Mouse (Mus musculus): Measurements from ENCODE around the gene Ylpm1. TPM values are rescaled to one million over a fixed set of nuclear protein-coding genes. Genes with fewer than 3 reads are reported as not detected.
A peak's percentile ranks its signal among the peaks of the same experiment; 100 is the strongest.

Ylpm1 gene
- total RNA-seq (2021), result 10 to 100 TPM; 26.6 to 26.7 TPM

- intact Hi-C loops (cut with DNase I), result loop anchor here (10.0 kb wide), 1 partner anchor 381 kb away; the partner anchor contains the start of gene Abcd4
Observed at GRCm38 (mm10) chr12:84996083-84996496, at the start of gene Ylpm1. TSS of gene Ylpm1 (plus strand) at chr12:84996321.

GRCm38 (mm10) chr12:84947894-84948583 lies 48.1 kb upstream of the Ylpm1 start:
- DNase-seq (ENCODE audit: low spot score), result no peak
- intact Hi-C loops (cut with DNase I), result no loop called here

More at GRCm38 (mm10) chr12:84996083-84996496, at the start of gene Ylpm1:
- DNase-seq (ENCODE audit: low spot score), result peak; percentile 95

- intact Hi-C loops (cut with DNase I), result no loop called here
- no peak for DNase-seq (ENCODE audit: low spot score)
Observed at GRCm38 (mm10) chr12:84948584-84949285, 47.4 kb upstream of the Ylpm1 start.

GRCm38 (mm10) chr12:84950763-84951162 lies 45.4 kb upstream of the Ylpm1 start:
- intact Hi-C loops (cut with DNase I), result no loop called here
- DNase-seq (ENCODE audit: low spot score), result no peak

- intact Hi-C loops (cut with DNase I), result no loop called here
- DNase-seq (ENCODE audit: low spot score), result no peak
Observed at GRCm38 (mm10) chr12:84951531-84951930, 44.6 kb upstream of the Ylpm1 start.

GRCm38 (mm10) chr12:84952351-84952750 lies 43.8 kb upstream of the Ylpm1 start:
- intact Hi-C loops (cut with DNase I), result no loop called here
- DNase-seq (ENCODE audit: low spot score), result no peak

GRCm38 (mm10) chr12:84956317-84956716 lies 39.8 kb upstream of the Ylpm1 start:
- intact Hi-C loops (cut with DNase I), result no loop called here

GRCm38 (mm10) chr12:84958794-84959356 lies 37.2 kb upstream of the Ylpm1 start:
- intact Hi-C loops (cut with DNase I), result no loop called here

More at GRCm38 (mm10) chr12:84956317-84956716, 39.8 kb upstream of the Ylpm1 start:
- no peak for DNase-seq (ENCODE audit: low spot score)

GRCm38 (mm10) chr12:84962606-84963005 lies 33.5 kb upstream of the Ylpm1 start:
- no peak for DNase-seq (ENCODE audit: low spot score)
- intact Hi-C loops (cut with DNase I), result loop anchor here (5.0 kb wide), 1 partner anchor 85 kb away; the partner anchor contains the start of gene Ltbp2

More at GRCm38 (mm10) chr12:84958794-84959356, 37.2 kb upstream of the Ylpm1 start:
- DNase-seq (ENCODE audit: low spot score), result no peak

GRCm38 (mm10) chr12:84968831-84969655 lies 27.1 kb upstream of the Ylpm1 start:
- DNase-seq (ENCODE audit: low spot score), result no peak
- intact Hi-C loops (cut with DNase I), result no loop called here

- intact Hi-C loops (cut with DNase I), result loop anchor here (10.0 kb wide), 1 partner anchor 185 kb away; no protein-coding TSS in a partner anchor
- no peak for DNase-seq (ENCODE audit: low spot score)
Observed at GRCm38 (mm10) chr12:84969656-84970427, 26.3 kb upstream of the Ylpm1 start.

- intact Hi-C loops (cut with DNase I), result loop anchor here (10.0 kb wide), 1 partner anchor 186 kb away; no protein-coding TSS in a partner anchor
- DNase-seq (ENCODE audit: low spot score), result peak; percentile 72
Observed at GRCm38 (mm10) chr12:84970428-84971096, 25.6 kb upstream of the Ylpm1 start, which contains the start of the genes Fcf1 and Arel1. TSS of gene Fcf1 (plus strand) at chr12:84970897. TSS of gene Arel1 (minus strand) at chr12:84970900.

- intact Hi-C loops (cut with DNase I), result loop anchor here (10.0 kb wide), 1 partner anchor 195 kb away; no protein-coding TSS in a partner anchor
- no peak for DNase-seq (ENCODE audit: low spot score)
Observed at GRCm38 (mm10) chr12:84979264-84979862, 16.8 kb upstream of the Ylpm1 start.

- intact Hi-C loops (cut with DNase I), result no loop called here
- DNase-seq (ENCODE audit: low spot score), result no peak
Observed at GRCm38 (mm10) chr12:84989456-84989855, 6.7 kb upstream of the Ylpm1 start.

- intact Hi-C loops (cut with DNase I), result loop anchor here (10.0 kb wide), 1 partner anchor 380 kb away; the partner anchor contains the start of gene Abcd4
- DNase-seq (ENCODE audit: low spot score), result no peak
Observed at GRCm38 (mm10) chr12:84995112-84995761, 884 bp upstream of the Ylpm1 start.

- intact Hi-C loops (cut with DNase I), result loop anchor here (10.0 kb wide), 1 partner anchor 382 kb away; the partner anchor contains the start of gene Abcd4
- DNase-seq (ENCODE audit: low spot score), result no peak
Observed at GRCm38 (mm10) chr12:84996501-84997398, 629 bp downstream of the Ylpm1 start.

Measured in heart, postnatal 25 days (tissue).